Mouse (Mus musculus) intestine, postnatal 0 days (tissue): ENCODE results near the gene Ppp1ca. TPM values are rescaled to one million over a fixed set of nuclear protein-coding genes. Genes with fewer than 3 reads are reported as not detected.

Source experiments
- ATAC-seq: fragments of 200-750 bp; cut with Nextera tagmentation; 2 replicates; pipeline ENCODE4 v1.8.0; 2017; ENCODE audit warnings: mild to moderate bottlenecking, moderate TSS enrichment, moderate library complexity
- H3K27ac ChIP-seq: fragments of 300-500 bp; sonication (generic); 2 replicates; pipeline ENCODE4 v1.5.1; 2014; ENCODE audit warnings: mild to moderate bottlenecking, low read depth, low read length, moderate library complexity
- H3K27me3 ChIP-seq: fragments of 300-500 bp; sonication (generic); replicated peaks from 2 replicates; pipeline ENCODE4 v1.6.1; 2014; ENCODE audit warnings: low read length, mixed read lengths; ENCODE audit not compliant: control insufficient read depth, insufficient read depth
- H3K36me3 ChIP-seq: fragments of 300-500 bp; sonication (generic); 2 replicates; pipeline ENCODE4 v1.6.1; 2014; ENCODE audit warnings: mild to moderate bottlenecking, moderate library complexity; ENCODE audit not compliant: control insufficient read depth, insufficient read depth
- H3K4me1 ChIP-seq: fragments of 300-500 bp; sonication (generic); replicated peaks from 2 replicates; pipeline ENCODE4 v1.6.1; 2014; ENCODE audit warnings: antibody characterized with exemption, low read length, mixed read lengths; ENCODE audit not compliant: control insufficient read depth, insufficient read depth
- H3K4me2 ChIP-seq: fragments of 300-500 bp; sonication (generic); replicated peaks from 2 replicates; pipeline ENCODE4 v1.6.1; 2014; ENCODE audit warnings: low read depth, mild to moderate bottlenecking, moderate library complexity
- H3K4me3 ChIP-seq: fragments of 300-500 bp; sonication (generic); 2 replicates; pipeline ENCODE4 v1.5.1; 2014; ENCODE audit warnings: low read depth, low read length
- H3K9ac ChIP-seq: fragments of 300-500 bp; sonication (generic); 2 replicates; pipeline ENCODE4 v1.6.1; 2014; ENCODE audit warnings: mild to moderate bottlenecking, low read depth, low read length
- H3K9me3 ChIP-seq: fragments of 300-500 bp; sonication (generic); 2 replicates; pipeline ENCODE4 v1.6.1; 2016; ENCODE audit warnings: mixed run types; ENCODE audit not compliant: control insufficient read depth
- CTCF ChIP-seq: sonication (generic); IDR thresholded peaks from 2 replicates; pipeline ENCODE4 v1.5.1; 2016; ENCODE audit warnings: low read depth, mild to moderate bottlenecking, control low read depth, antibody characterized with exemption, moderate library complexity
- WGBS: fragments of 180-500 bp; shearing (Covaris S2); extraction: QIAGEN DNeasy Blood & Tissue Kit; methylation state at CpG from one replicate; pipeline ENCODE4 v1.1.7; 2014; 5-methylcytosine and 5-hydroxymethylcytosine counted together
- polyA plus RNA-seq: library from polyadenylated mRNA; unstranded; fragments of >200 nt; fragmentation: Nextera tagmentation; extraction: Ambion mirVana; gene quantifications from 2 replicates; pipeline ENCODE4 v1.2.1, GENCODE M21; 2015

Gene Ppp1ca
- 370 and 382 TPM in 2 replicates for polyA plus RNA-seq

GRCm38 (mm10) chr19:4191528-4192250, at the start of gene Ppp1ca:
Ppp1ca (plus strand) TSS chr19:4192065.
- under 1% methylated on average over 46 of the region's 47 CpGs for whole genome bisulfite sequencing
- peak within 1 kb of the TSS; percentile 92 for H3K9ac ChIP-seq
- H3K4me2 ChIP-seq: peak within 1 kb of the TSS; percentile 75
- peaks cover 9% of the 10 kb centered on the region for H3K4me1 ChIP-seq
- H3K27ac ChIP-seq: peak within 1 kb of the TSS; percentile 94
- no peaks in the 10 kb centered on the region for H3K9me3 ChIP-seq
- peaks cover 28% of the 10 kb centered on the region for H3K36me3 ChIP-seq
- H3K4me3 ChIP-seq: peak within 1 kb of the TSS; percentile 93
- ATAC-seq: peak; percentile 93
- TF ChIP-seq CTCF: peak; percentile 85
- H3K27me3 ChIP-seq: no peaks in the 10 kb centered on the region

- no peak overlapping the region for H3K4me3 ChIP-seq
- H3K27ac ChIP-seq: no peak overlapping the region
- no peak overlapping the region for H3K4me2 ChIP-seq
- H3K9me3 ChIP-seq: no peaks in the 10 kb centered on the region
- H3K36me3 ChIP-seq: no peaks in the 10 kb centered on the region
- H3K9ac ChIP-seq: no peak overlapping the region
- TF ChIP-seq CTCF: no peak
- H3K27me3 ChIP-seq: no peaks in the 10 kb centered on the region
- no peaks in the 10 kb centered on the region for H3K4me1 ChIP-seq
- no peak; the same call in 1 of the 2 replicates for ATAC-seq
- WGBS: 85% methylated on average over 18 of the region's 18 CpGs
These were observed 49.3 kb upstream of the Ppp1ca start for GRCm38 (mm10) chr19:4142416-4143173.

GRCm38 (mm10) chr19:4143759-4144268, 48.1 kb upstream of the Ppp1ca start, which contains the start of gene Cabp4:
Cabp4 (minus strand) TSS chr19:4144033.
- H3K9ac ChIP-seq: no peak within 1 kb of the TSS
- H3K9me3 ChIP-seq: no peaks in the 10 kb centered on the region
- TF ChIP-seq CTCF: no peak
- no peaks in the 10 kb centered on the region for H3K36me3 ChIP-seq
- no peak within 1 kb of the TSS; the same call in 1 of the 2 replicates for H3K27ac ChIP-seq
- WGBS: 80% methylated on average over 7 of the region's 7 CpGs
- H3K27me3 ChIP-seq: no peaks in the 10 kb centered on the region
- no peak within 1 kb of the TSS for H3K4me2 ChIP-seq
- H3K4me1 ChIP-seq: no peaks in the 10 kb centered on the region
- H3K4me3 ChIP-seq: no peak within 1 kb of the TSS
- no peak for ATAC-seq

GRCm38 (mm10) chr19:4144550-4145498, 47.0 kb upstream of the Ppp1ca start:
- no peak for TF ChIP-seq CTCF
- 76% methylated on average over 16 of the region's 16 CpGs for WGBS
- ATAC-seq: no peak

GRCm38 (mm10) chr19:4145936-4146335, 45.9 kb upstream of the Ppp1ca start:
- TF ChIP-seq CTCF: no peak
- H3K36me3 ChIP-seq: peaks cover 11% of the 10 kb centered on the region
- no peak for ATAC-seq
- H3K4me2 ChIP-seq: no peak overlapping the region
- no peak overlapping the region for H3K4me3 ChIP-seq
- H3K9me3 ChIP-seq: no peaks in the 10 kb centered on the region
- no peak overlapping the region for H3K9ac ChIP-seq
- 90% methylated on average over 5 of the region's 5 CpGs for WGBS
- peaks cover 9% of the 10 kb centered on the region; the same call in 1 of the 2 replicates for H3K4me1 ChIP-seq
- H3K27me3 ChIP-seq: no peaks in the 10 kb centered on the region
- no peak overlapping the region for H3K27ac ChIP-seq

More at GRCm38 (mm10) chr19:4144550-4145498, 47.0 kb upstream of the Ppp1ca start:
- H3K36me3 ChIP-seq: 0 out of 2 replicates have a peak, but pooled peaks cover under 1% of the 10 kb centered on the region
- no peak overlapping the region; the same call in 1 of the 2 replicates for H3K27ac ChIP-seq
- H3K9ac ChIP-seq: no peak overlapping the region
- H3K27me3 ChIP-seq: no peaks in the 10 kb centered on the region
- H3K4me1 ChIP-seq: peaks cover 7% of the 10 kb centered on the region; the same call in 1 of the 2 replicates
- no peaks in the 10 kb centered on the region for H3K9me3 ChIP-seq
- no peak overlapping the region for H3K4me2 ChIP-seq
- no peak overlapping the region for H3K4me3 ChIP-seq
